Mouse (Mus musculus): ENCODE data around the gene Il4. TPM values are rescaled to one million over a fixed set of nuclear protein-coding genes. Genes with fewer than 3 reads are reported as not detected.

Gene Il4
- polyA plus RNA-seq (2014; fragmentation: Illumina TruSeq; extraction: RNeasy Lipid Tissue Mini Kit (QIAGEN cat#74804); ENCODE audit: low read depth, low replicate concordance): not detected

GRCm38 (mm10) chr11:53618619-53619198 lies at the start of gene Il4:
Gene Il4, minus strand, starts transcription at chr11:53618669.

GRCm38 (mm10) chr11:53634556-53634955 lies 16.1 kb upstream of the Il4 start, which contains the start of gene Il13:
Gene Il13, minus strand, starts transcription at chr11:53634702.

GRCm38 (mm10) chr11:53567224-53568014 lies 51.0 kb downstream of the Il4 start, which contains the start of gene Kif3a:
Gene Kif3a, plus strand, starts transcription at chr11:53567379.

Other genes starting within 250 kb of the Il4 start
- not detected for gene Leap2, start 195.5 kb downstream of the Il4 start, polyA plus RNA-seq (2014; fragmentation: Illumina TruSeq; extraction: RNeasy Lipid Tissue Mini Kit (QIAGEN cat#74804); ENCODE audit: low read depth, low replicate concordance)
- 150 TPM for gene Uqcrq, start 187.8 kb downstream of the Il4 start, polyA plus RNA-seq (2014; fragmentation: Illumina TruSeq; extraction: RNeasy Lipid Tissue Mini Kit (QIAGEN cat#74804); ENCODE audit: low read depth, low replicate concordance)
- 10.9 TPM for gene Gdf9, start 187.6 kb downstream of the Il4 start, polyA plus RNA-seq (2014; fragmentation: Illumina TruSeq; extraction: RNeasy Lipid Tissue Mini Kit (QIAGEN cat#74804); ENCODE audit: low read depth, low replicate concordance)
- gene Gm10447, start 161.6 kb downstream of the Il4 start, polyA plus RNA-seq (2014; fragmentation: Illumina TruSeq; extraction: RNeasy Lipid Tissue Mini Kit (QIAGEN cat#74804); ENCODE audit: low read depth, low replicate concordance): not detected
- 0.14 TPM for gene Shroom1, start 161.5 kb downstream of the Il4 start, polyA plus RNA-seq (2014; fragmentation: Illumina TruSeq; extraction: RNeasy Lipid Tissue Mini Kit (QIAGEN cat#74804); ENCODE audit: low read depth, low replicate concordance)
- 2.3 TPM for gene Gm9837, start 148.2 kb downstream of the Il4 start, polyA plus RNA-seq (2014; fragmentation: Illumina TruSeq; extraction: RNeasy Lipid Tissue Mini Kit (QIAGEN cat#74804); ENCODE audit: low read depth, low replicate concordance)
- not detected for gene Gm9945, start 138.5 kb downstream of the Il4 start, polyA plus RNA-seq (2014; fragmentation: Illumina TruSeq; extraction: RNeasy Lipid Tissue Mini Kit (QIAGEN cat#74804); ENCODE audit: low read depth, low replicate concordance)
- 0.29 TPM for gene Sowaha, start 138.4 kb downstream of the Il4 start, polyA plus RNA-seq (2014; fragmentation: Illumina TruSeq; extraction: RNeasy Lipid Tissue Mini Kit (QIAGEN cat#74804); ENCODE audit: low read depth, low replicate concordance)
- 2.5 TPM for gene Sept8, start 99.4 kb downstream of the Il4 start, polyA plus RNA-seq (2014; fragmentation: Illumina TruSeq; extraction: RNeasy Lipid Tissue Mini Kit (QIAGEN cat#74804); ENCODE audit: low read depth, low replicate concordance)
- 95.1 TPM for gene Kif3a, start 51.3 kb downstream of the Il4 start, polyA plus RNA-seq (2014; fragmentation: Illumina TruSeq; extraction: RNeasy Lipid Tissue Mini Kit (QIAGEN cat#74804); ENCODE audit: low read depth, low replicate concordance)
- 0.29 TPM for gene Il13, start 16.0 kb upstream of the Il4 start, polyA plus RNA-seq (2014; fragmentation: Illumina TruSeq; extraction: RNeasy Lipid Tissue Mini Kit (QIAGEN cat#74804); ENCODE audit: low read depth, low replicate concordance)
- 16.9 TPM for gene Rad50, start 88.7 kb upstream of the Il4 start, polyA plus RNA-seq (2014; fragmentation: Illumina TruSeq; extraction: RNeasy Lipid Tissue Mini Kit (QIAGEN cat#74804); ENCODE audit: low read depth, low replicate concordance)
- gene Il5, start 102.1 kb upstream of the Il4 start, polyA plus RNA-seq (2014; fragmentation: Illumina TruSeq; extraction: RNeasy Lipid Tissue Mini Kit (QIAGEN cat#74804); ENCODE audit: low read depth, low replicate concordance): 0.27 TPM
- gene Irf1, start 151.3 kb upstream of the Il4 start, polyA plus RNA-seq (2014; fragmentation: Illumina TruSeq; extraction: RNeasy Lipid Tissue Mini Kit (QIAGEN cat#74804); ENCODE audit: low read depth, low replicate concordance): 0.94 TPM
- not detected for gene Gm17334, start 154.5 kb upstream of the Il4 start, polyA plus RNA-seq (2014; fragmentation: Illumina TruSeq; extraction: RNeasy Lipid Tissue Mini Kit (QIAGEN cat#74804); ENCODE audit: low read depth, low replicate concordance)
- gene Gm12216, start 240.6 kb upstream of the Il4 start, polyA plus RNA-seq (2014; fragmentation: Illumina TruSeq; extraction: RNeasy Lipid Tissue Mini Kit (QIAGEN cat#74804); ENCODE audit: low read depth, low replicate concordance): 0.28 TPM

Measured in testis, adult 10 weeks (tissue).